Mouse (Mus musculus): Measurements from ENCODE around the gene Pcyt2.

DNA sequence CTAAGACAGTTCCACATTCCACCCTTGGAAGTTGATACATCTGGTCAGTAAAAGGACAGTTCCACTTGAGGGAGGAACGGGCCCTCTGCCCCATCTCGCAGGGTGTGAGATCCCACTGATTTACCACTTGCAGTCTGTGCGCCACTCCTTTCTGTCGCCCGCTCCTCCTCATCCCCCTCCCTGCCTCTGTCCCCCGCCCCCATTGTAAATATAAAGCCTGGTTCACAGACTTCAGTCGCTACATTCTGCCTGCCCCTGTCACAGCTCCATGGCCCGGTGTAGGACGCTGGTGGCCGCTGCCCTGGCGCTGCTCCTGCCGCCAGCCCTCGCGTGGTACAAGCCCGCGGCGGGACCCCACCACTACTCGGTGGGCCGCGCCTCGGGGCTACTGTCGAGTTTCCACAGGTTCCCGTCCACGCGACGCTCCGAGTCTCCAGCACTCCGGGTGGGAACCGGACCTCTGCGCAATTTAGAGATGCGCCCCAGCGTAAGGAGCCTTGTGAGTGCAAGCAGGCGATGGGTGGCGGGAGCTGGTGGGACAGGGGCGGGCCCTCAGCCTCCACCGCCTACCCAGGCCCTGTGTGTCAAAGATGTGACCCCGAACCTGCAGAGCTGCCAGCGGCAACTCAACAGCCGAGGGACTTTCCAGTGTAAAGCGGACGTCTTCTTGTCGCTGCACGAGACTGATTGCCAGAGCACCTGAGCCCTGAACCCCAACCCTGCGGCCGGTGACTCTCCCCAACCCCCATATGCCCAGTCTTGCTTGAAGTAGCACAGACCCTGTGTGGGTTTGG is 9.3 kb downstream of the Pcyt2 start, which contains the start of gene Npb:
- no peak for TF ChIP-seq EP300 (IDR thresholded peaks at IDR 0.05; ENCODE audit: low read depth)
- TF ChIP-seq CTCF (IDR thresholded peaks at IDR 0.05; ENCODE audit: low read depth): no peak
